Mouse (Mus musculus) midbrain, embryonic 10.5 days (tissue): ENCODE data around the gene Slamf9. TPM values are rescaled to one million over a fixed set of nuclear protein-coding genes. Genes with fewer than 3 reads are reported as not detected.

Experiments
- DNase-seq: peaks from one replicate; pipeline ENCODE4 v3.0.0-alpha.2; 2017; ENCODE audit warnings: low spot score
- H3K27ac ChIP-seq: fragments of 300-500 bp; sonication (generic); replicated peaks from 2 replicates; pipeline ENCODE4 v1.5.1; 2016; ENCODE audit warnings: mild to moderate bottlenecking
- H3K27me3 ChIP-seq: fragments of 300-500 bp; sonication (generic); 2 replicates; pipeline ENCODE4 v1.6.1; 2016; ENCODE audit warnings: low read depth, mild to moderate bottlenecking; ENCODE audit not compliant: poor library complexity, severe bottlenecking
- H3K36me3 ChIP-seq: fragments of 300-500 bp; sonication (generic); 2 replicates; pipeline ENCODE4 v1.6.1; 2016; ENCODE audit warnings: mild to moderate bottlenecking, moderate library complexity
- H3K4me1 ChIP-seq: fragments of 300-500 bp; sonication (generic); 2 replicates; pipeline ENCODE4 v1.6.1; 2016
- H3K4me3 ChIP-seq: fragments of 300-500 bp; sonication (generic); 2 replicates; pipeline ENCODE4 v1.5.1; 2016; ENCODE audit warnings: mild to moderate bottlenecking, moderate library complexity
- H3K9me3 ChIP-seq: fragments of 300-500 bp; sonication (generic); replicated peaks from 2 replicates; pipeline ENCODE4 v1.6.1; 2016; ENCODE audit warnings: mild to moderate bottlenecking
- WGBS: fragments of 180-500 bp; shearing (Covaris S2); methylation state at CpG from one replicate; pipeline ENCODE4 v1.1.7; 2016; 5-methylcytosine and 5-hydroxymethylcytosine counted together
- polyA plus RNA-seq: library from polyadenylated mRNA; unstranded; fragments of >200 nt; fragmentation: Nextera tagmentation; extraction: Ambion mirVana; gene quantifications from 2 replicates; pipeline ENCODE4 v1.2.1, GENCODE M21; 2016

The Slamf9 gene
- polyA plus RNA-seq, 1 experiment from 2014 or later = 0.09 TPM

GRCm38 (mm10) chr1:172441935-172442445 is 33.2 kb upstream of the Slamf9 start:
- no peak for DNase-seq
- Histone ChIP-seq H3K27me3 (no peaks in the 10 kb centered on the region), H3K27ac (no peak overlapping the region), H3K4me1 (no peaks in the 10 kb centered on the region), H3K4me3 (no peak overlapping the region), H3K9me3 (no peaks in the 10 kb centered on the region), H3K36me3 (no peaks in the 10 kb centered on the region)
- WGBS = 87% methylated on average over 9 of the region's 9 CpGs

GRCm38 (mm10) chr1:172450226-172450625 is 24.9 kb upstream of the Slamf9 start:
- no peak overlapping the region for H3K27ac ChIP-seq
- DNase-seq = no peak
- no peaks in the 10 kb centered on the region for H3K27me3 ChIP-seq
- peaks cover 12% of the 10 kb centered on the region for H3K4me1 ChIP-seq
- H3K9me3 ChIP-seq = no peaks in the 10 kb centered on the region
- H3K4me3 ChIP-seq = no peak overlapping the region
- H3K36me3 ChIP-seq = no peaks in the 10 kb centered on the region
- WGBS = 14% methylated on average over 2 of the region's 2 CpGs

GRCm38 (mm10) chr1:172450848-172451470 is 24.2 kb upstream of the Slamf9 start:
- no peak overlapping the region for H3K4me3 ChIP-seq
- WGBS = 34% methylated on average over 17 of the region's 17 CpGs
- no peak overlapping the region for H3K27ac ChIP-seq
- no peaks in the 10 kb centered on the region for H3K9me3 ChIP-seq
- no peaks in the 10 kb centered on the region for H3K36me3 ChIP-seq
- no peak for DNase-seq
- peaks cover 16% of the 10 kb centered on the region for H3K4me1 ChIP-seq
- H3K27me3 ChIP-seq = no peaks in the 10 kb centered on the region

DNA sequence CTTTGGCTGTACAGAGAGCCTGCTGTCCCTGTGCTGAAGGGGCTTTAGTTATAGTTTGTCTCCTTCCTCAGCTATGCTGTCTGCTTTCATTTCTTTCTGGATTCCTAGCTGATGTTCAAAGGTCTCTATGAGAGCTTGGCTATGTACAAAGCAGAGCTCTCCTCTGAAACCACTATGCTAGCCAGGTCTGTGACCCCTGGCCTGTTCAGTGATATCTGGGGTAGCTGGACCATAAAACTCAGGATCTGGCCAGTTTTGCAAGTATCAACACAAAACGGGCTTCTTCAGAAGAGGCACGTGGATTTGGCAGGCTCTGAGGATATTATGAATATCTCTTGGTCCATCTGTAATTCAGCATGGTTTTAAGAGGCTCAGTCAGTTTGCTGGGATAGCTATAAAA is 22.2 kb upstream of the Slamf9 start:
- peaks cover 16% of the 10 kb centered on the region for H3K4me1 ChIP-seq
- no peaks in the 10 kb centered on the region for H3K9me3 ChIP-seq
- H3K36me3 ChIP-seq = no peaks in the 10 kb centered on the region
- 88% methylated on average over 2 of the region's 2 CpGs for WGBS
- no peak for DNase-seq
- no peak overlapping the region for H3K4me3 ChIP-seq
- H3K27ac ChIP-seq = no peak overlapping the region
- no peaks in the 10 kb centered on the region for H3K27me3 ChIP-seq

GRCm38 (mm10) chr1:172453810-172454209 is 21.3 kb upstream of the Slamf9 start:
- Histone ChIP-seq H3K27me3 (no peaks in the 10 kb centered on the region), H3K9me3 (no peaks in the 10 kb centered on the region), H3K4me1 (peaks cover 16% of the 10 kb centered on the region), H3K36me3 (no peaks in the 10 kb centered on the region), H3K4me3 (no peak overlapping the region), H3K27ac (no peak overlapping the region)
- no peak for DNase-seq
- 90% methylated on average over 2 of the region's 2 CpGs for WGBS

DNA sequence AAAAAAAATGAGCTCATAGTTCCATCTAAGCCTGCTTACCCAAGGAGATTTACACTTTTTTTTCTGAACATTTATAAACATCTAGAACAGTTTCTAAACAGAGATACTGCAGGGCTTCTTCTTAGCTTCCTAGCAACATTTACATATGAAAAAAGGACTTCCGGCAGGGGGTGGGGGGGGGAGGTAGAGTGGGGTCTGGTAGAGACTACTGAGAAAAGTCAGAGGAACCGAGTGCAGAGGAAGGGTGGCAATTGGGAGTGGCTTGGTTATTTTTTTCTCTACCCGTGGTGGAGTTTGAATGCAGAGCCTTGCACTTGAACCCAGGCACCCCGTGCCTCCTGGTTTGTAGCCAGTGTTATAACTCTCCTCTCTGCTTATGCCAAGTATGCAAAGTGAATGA is 19.7 kb upstream of the Slamf9 start:
- Histone ChIP-seq H3K27ac (no peak overlapping the region), H3K4me3 (no peak overlapping the region), H3K27me3 (no peaks in the 10 kb centered on the region), H3K36me3 (no peaks in the 10 kb centered on the region), H3K4me1 (peaks cover 11% of the 10 kb centered on the region), H3K9me3 (no peaks in the 10 kb centered on the region)
- no peak for DNase-seq
- 17% methylated on average over 4 of the region's 4 CpGs for WGBS

DNA sequence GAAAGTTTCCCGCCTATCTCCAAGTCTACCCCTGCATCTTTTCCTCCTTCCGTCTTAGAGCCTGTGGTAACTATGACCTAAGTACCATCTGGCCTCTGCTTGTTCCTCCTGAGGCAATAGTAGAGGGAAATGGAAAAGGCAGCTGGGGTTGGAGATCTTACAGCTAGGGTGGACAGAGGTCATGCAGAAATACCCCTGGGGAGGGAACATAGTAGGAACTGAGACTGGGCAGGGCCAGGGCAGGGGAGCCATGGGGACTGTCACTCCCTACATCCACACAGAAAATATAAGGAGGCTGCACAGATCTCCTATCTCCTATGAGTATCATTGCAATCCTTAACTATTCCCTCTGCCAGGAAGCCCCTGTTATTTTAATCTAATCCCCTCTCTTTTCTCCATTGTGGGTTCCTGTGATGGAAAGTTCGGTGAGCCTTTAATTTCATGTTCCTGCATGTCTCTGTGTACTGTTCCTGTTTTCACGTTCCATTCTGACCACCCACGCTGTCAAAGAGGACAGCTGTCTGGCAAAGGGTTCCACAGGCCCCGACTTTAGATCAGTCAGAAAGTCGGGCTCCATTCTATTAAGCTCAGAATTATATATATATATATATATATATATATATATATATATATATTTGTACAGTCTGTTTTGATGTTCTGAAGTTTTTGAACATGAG is 19.0 kb upstream of the Slamf9 start:
- no peaks in the 10 kb centered on the region for H3K27me3 ChIP-seq
- no peaks in the 10 kb centered on the region for H3K9me3 ChIP-seq
- H3K4me3 ChIP-seq = no peak overlapping the region
- H3K4me1 ChIP-seq = peaks cover 5% of the 10 kb centered on the region
- WGBS = 74% methylated on average over 7 of the region's 7 CpGs
- no peak overlapping the region for H3K27ac ChIP-seq
- no peak for DNase-seq
- no peaks in the 10 kb centered on the region for H3K36me3 ChIP-seq

GRCm38 (mm10) chr1:172457196-172457595 is 18.0 kb upstream of the Slamf9 start:
- Histone ChIP-seq H3K4me1 (peaks cover 4% of the 10 kb centered on the region), H3K4me3 (no peak overlapping the region), H3K9me3 (no peaks in the 10 kb centered on the region), H3K36me3 (no peaks in the 10 kb centered on the region), H3K27ac (no peak overlapping the region), H3K27me3 (no peaks in the 10 kb centered on the region)
- DNase-seq = no peak
- WGBS = 95% methylated on average over 3 of the region's 3 CpGs

- Histone ChIP-seq H3K4me1 (peaks cover 4% of the 10 kb centered on the region), H3K9me3 (no peaks in the 10 kb centered on the region), H3K27ac (no peak overlapping the region), H3K27me3 (no peaks in the 10 kb centered on the region), H3K4me3 (no peak overlapping the region), H3K36me3 (no peaks in the 10 kb centered on the region)
- 81% methylated on average over 3 of the region's 3 CpGs for WGBS
- DNase-seq = no peak
Observed at GRCm38 (mm10) chr1:172458041-172458440, 17.1 kb upstream of the Slamf9 start.

- no peaks in the 10 kb centered on the region for H3K36me3 ChIP-seq
- H3K9me3 ChIP-seq = no peaks in the 10 kb centered on the region
- WGBS = 86% methylated on average over 2 of the region's 2 CpGs
- H3K27me3 ChIP-seq = no peaks in the 10 kb centered on the region
- H3K4me1 ChIP-seq = no peaks in the 10 kb centered on the region
- no peak overlapping the region for H3K27ac ChIP-seq
- no peak overlapping the region for H3K4me3 ChIP-seq
- DNase-seq = no peak
Observed at GRCm38 (mm10) chr1:172461602-172462001, 13.6 kb upstream of the Slamf9 start.

DNA sequence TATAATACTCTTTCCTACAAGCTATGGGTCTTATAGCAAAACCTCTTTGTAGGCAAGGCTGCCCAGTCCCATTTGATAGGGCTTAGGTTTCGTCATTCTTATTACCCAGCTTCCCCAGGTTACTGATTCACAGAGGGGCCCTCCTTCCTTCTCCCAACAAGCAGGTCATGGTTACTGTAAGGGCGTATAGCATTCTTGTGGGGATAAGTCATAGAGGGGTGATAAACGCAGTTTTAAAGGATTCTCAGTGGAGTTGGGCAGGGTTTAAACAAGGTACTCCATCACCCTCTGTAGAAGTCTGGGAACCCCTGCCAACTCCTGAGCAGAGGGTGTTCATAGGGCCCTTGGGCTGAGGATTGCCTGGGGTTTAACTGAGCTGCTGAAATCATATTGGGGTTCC is 12.6 kb upstream of the Slamf9 start:
- no peak for DNase-seq
- H3K4me1 ChIP-seq = no peaks in the 10 kb centered on the region
- no peaks in the 10 kb centered on the region for H3K27me3 ChIP-seq
- H3K4me3 ChIP-seq = no peak overlapping the region
- no peaks in the 10 kb centered on the region for H3K36me3 ChIP-seq
- no peaks in the 10 kb centered on the region for H3K9me3 ChIP-seq
- WGBS = 87% methylated on average over 3 of the region's 3 CpGs
- H3K27ac ChIP-seq = no peak overlapping the region

GRCm38 (mm10) chr1:172463387-172464333 is 11.5 kb upstream of the Slamf9 start:
- Histone ChIP-seq H3K27ac (no peak overlapping the region), H3K4me3 (no peak overlapping the region)
- 92% methylated on average over 16 of the region's 16 CpGs for WGBS

More at GRCm38 (mm10) chr1:172463387-172464333, 11.5 kb upstream of the Slamf9 start:
- DNase-seq = no peak
- H3K9me3 ChIP-seq = no peaks in the 10 kb centered on the region
- H3K27me3 ChIP-seq = no peaks in the 10 kb centered on the region
- H3K4me1 ChIP-seq = no peaks in the 10 kb centered on the region
- H3K36me3 ChIP-seq = no peaks in the 10 kb centered on the region
